Mouse (Mus musculus): Measurements from ENCODE around the gene Ppm1d.

GRCm38 (mm10) chr11:85297953-85298352 lies 13.1 kb upstream of the Ppm1d start:
- TF ChIP-seq CTCF (IDR thresholded peaks at IDR 0.05; ENCODE audit: low read depth, low read length) (no peak), POLR2A (IDR thresholded peaks at IDR 0.05; ENCODE audit: borderline replicate concordance, low read depth, low read length) (no peak)
